Mouse (Mus musculus) limb, embryonic 15.5 days (tissue): ENCODE data around the gene Mbd5. TPM values are rescaled to one million over a fixed set of nuclear protein-coding genes. Genes with fewer than 3 reads are reported as not detected.

Experiments used
- ATAC-seq: fragments of 200-750 bp; cut with Nextera tagmentation; 2 replicates; pipeline ENCODE4 v1.8.0; 2017; ENCODE audit warnings: low read depth, moderate TSS enrichment; ENCODE audit not compliant: insufficient number of reproducible peaks, low FRiP score, low TSS enrichment
- H3K27ac ChIP-seq: fragments of 300-500 bp; sonication (generic); 2 replicates; pipeline ENCODE4 v1.5.1; 2015; ENCODE audit warnings: moderate library complexity, mild to moderate bottlenecking, inconsistent platforms
- H3K27me3 ChIP-seq: fragments of 300-500 bp; sonication (generic); 2 replicates; pipeline ENCODE4 v1.6.1; 2015; ENCODE audit warnings: inconsistent platforms
- H3K36me3 ChIP-seq: fragments of 300-500 bp; sonication (generic); 2 replicates; pipeline ENCODE4 v1.6.1; 2015; ENCODE audit warnings: inconsistent platforms
- H3K4me1 ChIP-seq: fragments of 300-500 bp; sonication (generic); 2 replicates; pipeline ENCODE4 v1.6.1; 2015; ENCODE audit warnings: inconsistent platforms
- H3K4me2 ChIP-seq: fragments of 300-500 bp; sonication (generic); 2 replicates; pipeline ENCODE4 v1.6.1; 2015; ENCODE audit warnings: mild to moderate bottlenecking, inconsistent platforms
- H3K4me3 ChIP-seq: fragments of 300-500 bp; sonication (generic); 2 replicates; pipeline ENCODE4 v1.5.1; 2015; ENCODE audit warnings: mild to moderate bottlenecking, inconsistent platforms
- H3K9ac ChIP-seq: fragments of 300-500 bp; sonication (generic); 2 replicates; pipeline ENCODE4 v1.6.1; 2015; ENCODE audit warnings: inconsistent platforms
- H3K9me3 ChIP-seq: fragments of 300-500 bp; sonication (generic); 2 replicates; pipeline ENCODE4 v1.6.1; 2016; ENCODE audit warnings: inconsistent platforms
- WGBS: fragments of 180-500 bp; shearing (Covaris S2); methylation state at CpG from one replicate; pipeline ENCODE4 v1.1.7; 2015; 5-methylcytosine and 5-hydroxymethylcytosine counted together
- polyA plus RNA-seq: library from polyadenylated mRNA; unstranded; fragments of >200 nt; fragmentation: Nextera tagmentation; extraction: Ambion mirVana; gene quantifications from 2 replicates; pipeline ENCODE4 v1.2.1, GENCODE M21; 2015

Mbd5 gene
- polyA plus RNA-seq = 28.2 and 28.8 TPM in 2 replicates

DNA sequence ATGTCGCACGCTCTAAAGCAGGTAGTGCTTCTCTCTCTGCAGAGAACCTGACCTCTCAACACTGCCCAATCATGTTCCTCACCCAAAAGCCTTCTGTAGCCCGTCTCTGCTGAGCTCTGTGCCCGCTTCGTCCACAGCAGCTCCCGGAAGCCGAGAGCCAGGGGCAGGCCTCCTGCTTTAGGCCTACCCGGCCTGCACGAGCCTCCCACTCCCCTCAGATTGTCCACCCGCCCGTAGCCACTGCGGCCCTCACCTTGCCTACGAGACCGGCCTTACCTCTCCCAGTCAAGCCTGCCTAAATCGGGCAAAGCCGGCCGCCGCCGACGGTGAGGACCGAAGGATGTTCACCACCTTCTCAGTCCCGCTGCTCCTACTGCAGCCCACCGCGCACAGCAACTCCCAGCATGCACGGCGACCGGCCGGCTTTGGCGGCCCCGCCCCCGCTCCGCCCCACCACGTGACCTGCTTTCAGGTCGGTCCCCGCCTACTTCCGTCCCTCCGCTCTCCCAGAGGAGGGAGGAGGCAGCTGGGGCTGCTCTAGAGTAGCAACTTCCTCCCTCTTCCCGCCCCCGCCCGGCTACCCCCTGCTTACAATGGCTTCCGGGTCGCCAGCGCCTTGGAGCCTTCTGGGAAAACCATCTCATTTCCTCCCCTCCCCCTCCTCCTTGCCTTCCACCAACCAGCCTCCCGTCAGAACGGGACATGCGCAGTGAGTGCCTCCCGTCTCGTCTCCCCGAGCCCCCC, at the start of gene Mbd5:
Mbd5 (plus strand) TSS at position 668 of the 744 bp plus-strand sequence.
- H3K27me3 ChIP-seq = no peaks in the 10 kb centered on the region
- H3K4me3 ChIP-seq = peak within 1 kb of the TSS; percentile 90
- under 1% methylated on average over 47 of the region's 49 CpGs for WGBS

DNA sequence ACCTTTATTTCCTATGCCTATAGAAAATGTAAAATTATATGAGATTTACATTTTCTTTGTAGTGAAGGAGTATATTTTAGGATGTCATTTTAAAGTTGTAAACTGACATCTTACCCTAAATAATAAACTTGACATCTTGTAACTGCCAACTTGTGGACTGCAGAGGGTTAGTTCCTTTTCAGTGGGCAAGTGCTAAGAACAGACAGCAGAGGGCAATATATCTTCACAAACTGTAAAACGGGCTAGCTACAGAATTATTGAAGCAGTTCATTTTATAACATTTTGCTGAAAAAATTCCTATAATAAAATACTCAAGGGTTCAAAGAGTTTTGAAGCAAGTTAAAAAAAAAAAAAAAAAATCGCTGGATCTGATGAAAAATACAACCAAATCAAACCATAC, 40.4 kb upstream of the Mbd5 start:
- no peaks in the 10 kb centered on the region for H3K9me3 ChIP-seq
- H3K4me3 ChIP-seq = no peak overlapping the region
- peaks cover 24% of the 10 kb centered on the region for H3K36me3 ChIP-seq
- H3K4me2 ChIP-seq = no peak overlapping the region
- no peaks in the 10 kb centered on the region for H3K4me1 ChIP-seq
- H3K27me3 ChIP-seq = no peaks in the 10 kb centered on the region
- WGBS = 39% methylated on average over 2 of the region's 2 CpGs
- H3K9ac ChIP-seq = no peak overlapping the region
- ATAC-seq = no peak
- no peak overlapping the region for H3K27ac ChIP-seq

More for the DNA sequence above, at the start of gene Mbd5:
- ATAC-seq = peak; percentile 100
- Histone ChIP-seq H3K36me3 (no peaks in the 10 kb centered on the region), H3K4me1 (peaks cover 7% of the 10 kb centered on the region), H3K9me3 (no peaks in the 10 kb centered on the region), H3K9ac (peak within 1 kb of the TSS; percentile 88), H3K27ac (peak within 1 kb of the TSS; percentile 98), H3K4me2 (peak within 1 kb of the TSS; percentile 57)

DNA sequence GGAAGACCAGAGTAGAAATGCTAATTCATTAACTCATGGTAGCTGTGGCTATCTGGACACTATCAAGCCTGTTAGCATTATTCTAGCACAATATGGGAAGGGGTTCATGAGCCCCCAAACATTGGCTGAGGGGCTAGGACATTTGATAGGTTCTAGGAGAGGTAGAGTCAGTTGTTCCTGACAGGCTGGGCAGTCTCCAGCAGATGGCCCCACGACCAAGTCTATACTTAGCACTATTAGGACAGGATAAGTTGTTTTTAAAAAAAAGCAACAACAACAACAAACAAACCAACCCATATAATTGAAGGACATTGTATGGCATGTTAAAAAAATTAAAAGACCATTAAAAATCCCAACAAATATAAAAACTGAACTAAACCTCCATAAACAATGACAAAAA, 35.1 kb upstream of the Mbd5 start:
- no peak overlapping the region for H3K27ac ChIP-seq
- WGBS = 61% methylated on average over 1 of the region's 1 CpGs
- H3K4me2 ChIP-seq = no peak overlapping the region
- H3K4me3 ChIP-seq = no peak overlapping the region
- no peaks in the 10 kb centered on the region for H3K4me1 ChIP-seq
- ATAC-seq = no peak
- H3K9me3 ChIP-seq = no peaks in the 10 kb centered on the region
- H3K9ac ChIP-seq = no peak overlapping the region
- H3K27me3 ChIP-seq = no peaks in the 10 kb centered on the region
- H3K36me3 ChIP-seq = peaks cover 27% of the 10 kb centered on the region

DNA sequence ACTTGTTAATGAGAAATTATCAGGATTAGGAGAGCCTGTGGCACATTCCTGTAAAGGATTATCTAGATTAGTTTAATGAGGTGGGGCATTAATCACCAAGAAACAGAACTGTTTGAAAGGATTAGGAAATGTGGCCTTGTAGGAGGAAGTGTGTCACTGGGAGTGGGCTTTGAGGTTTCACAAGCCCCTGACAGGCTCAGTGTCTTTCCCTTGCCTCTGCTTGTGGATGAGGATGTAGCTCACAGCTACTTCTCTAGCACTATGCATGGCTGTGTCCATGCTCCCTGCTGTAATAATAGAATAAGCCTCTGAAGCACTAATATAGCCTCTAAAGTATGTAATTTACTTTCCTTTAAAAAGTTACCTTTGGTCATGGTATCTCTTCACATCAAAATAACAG, 33.5 kb upstream of the Mbd5 start:
- Histone ChIP-seq H3K27ac (no peak overlapping the region), H3K9me3 (no peaks in the 10 kb centered on the region), H3K4me3 (no peak overlapping the region), H3K36me3 (peaks cover 27% of the 10 kb centered on the region), H3K9ac (no peak overlapping the region), H3K4me1 (no peaks in the 10 kb centered on the region), H3K27me3 (no peaks in the 10 kb centered on the region), H3K4me2 (no peak overlapping the region)
- ATAC-seq = no peak

DNA sequence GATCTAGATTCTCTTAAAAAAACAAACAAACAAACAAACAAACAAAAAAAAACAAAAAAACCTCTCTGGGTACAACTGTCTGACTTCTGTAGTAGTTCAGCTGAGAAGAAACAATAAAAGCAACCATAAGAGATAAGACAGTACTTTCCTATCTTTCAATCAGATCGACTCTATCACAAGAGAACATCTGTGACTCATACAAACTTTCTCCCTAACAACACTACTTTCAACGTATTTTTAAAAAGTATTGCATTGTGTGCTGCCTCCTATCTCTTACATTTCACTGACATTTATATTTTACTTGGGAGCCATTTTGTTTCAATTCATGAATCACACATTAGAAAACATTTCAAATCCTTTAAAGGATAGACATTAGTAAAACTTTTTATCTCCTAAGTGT, 14.2 kb upstream of the Mbd5 start:
- 76% methylated on average over 2 of the region's 2 CpGs for WGBS
- peaks cover 10% of the 10 kb centered on the region for H3K36me3 ChIP-seq

DNA sequence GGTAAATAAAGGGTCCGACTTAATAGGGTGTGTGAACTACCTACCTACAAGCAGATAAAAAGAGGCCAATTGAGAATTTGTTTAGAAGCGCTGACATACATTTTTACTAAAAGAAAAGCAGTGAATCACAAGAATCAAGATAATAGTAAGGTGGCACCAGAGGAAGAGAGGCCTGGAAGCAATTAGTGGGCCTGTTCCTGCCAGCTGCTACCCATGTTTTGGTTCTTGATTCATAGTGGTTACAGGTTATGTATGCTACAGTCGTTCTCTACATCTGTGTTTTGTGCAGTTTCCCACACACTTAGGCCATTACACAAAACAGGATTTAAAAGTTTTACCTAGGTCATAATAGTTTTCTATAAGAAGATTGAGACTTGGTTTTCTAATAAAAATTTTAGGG, 1.5 kb upstream of the Mbd5 start:
- peak overlapping the region; percentile 55 for H3K4me2 ChIP-seq
- no peaks in the 10 kb centered on the region for H3K36me3 ChIP-seq
- H3K9me3 ChIP-seq = no peaks in the 10 kb centered on the region
- ATAC-seq = no peak
- 52% methylated on average over 3 of the region's 3 CpGs for WGBS
- H3K4me3 ChIP-seq = peak overlapping the region; percentile 90
- H3K27ac ChIP-seq = no peak overlapping the region
- H3K27me3 ChIP-seq = no peaks in the 10 kb centered on the region
- H3K4me1 ChIP-seq = peaks cover 7% of the 10 kb centered on the region
- no peak overlapping the region for H3K9ac ChIP-seq

More for the DNA sequence above, 14.2 kb upstream of the Mbd5 start:
- Histone ChIP-seq H3K4me3 (no peak overlapping the region), H3K27ac (no peak overlapping the region), H3K4me1 (no peaks in the 10 kb centered on the region), H3K9me3 (no peaks in the 10 kb centered on the region), H3K27me3 (no peaks in the 10 kb centered on the region), H3K4me2 (no peak overlapping the region), H3K9ac (no peak overlapping the region)
- ATAC-seq = no peak

DNA sequence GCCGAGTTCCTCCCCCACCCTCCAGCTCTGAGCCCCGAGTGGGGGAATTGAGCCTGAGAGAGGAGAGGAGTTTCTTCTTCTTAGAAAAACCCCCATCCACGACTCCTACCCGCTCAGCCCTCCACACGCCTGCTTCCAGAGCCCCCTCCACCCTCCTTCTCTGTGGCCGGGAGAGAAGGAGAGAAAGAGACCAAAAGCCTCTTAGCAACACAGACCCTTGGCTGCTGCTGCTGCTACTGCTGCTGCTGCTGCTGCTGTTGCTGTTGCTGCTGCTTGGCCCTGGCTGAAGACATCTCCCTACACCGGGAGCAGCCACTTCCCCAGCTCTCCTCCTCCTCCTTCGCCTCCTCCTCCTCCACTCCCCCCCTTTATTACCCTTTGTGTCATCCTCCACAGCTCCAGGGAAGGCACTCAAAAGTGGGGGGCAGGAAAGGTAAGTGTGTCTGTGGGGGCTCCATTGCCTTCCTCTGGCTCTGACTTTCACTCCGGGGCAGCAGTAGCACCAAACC, 489 bp downstream of the Mbd5 start:
- Histone ChIP-seq H3K36me3 (no peaks in the 10 kb centered on the region), H3K9ac (peak overlapping the region; percentile 76), H3K4me3 (peak overlapping the region; percentile 90), H3K27ac (peak overlapping the region; percentile 98), H3K9me3 (no peaks in the 10 kb centered on the region), H3K4me1 (peaks cover 7% of the 10 kb centered on the region), H3K4me2 (peak overlapping the region; percentile 57), H3K27me3 (no peaks in the 10 kb centered on the region)
- whole genome bisulfite sequencing = 0% methylated on average over 8 of the region's 9 CpGs
- no peak; the same call in 1 of the 2 replicates for ATAC-seq

DNA sequence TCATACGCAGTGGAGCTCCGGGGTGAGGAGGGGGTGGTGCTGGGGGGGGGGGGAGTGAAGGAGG, 776 bp downstream of the Mbd5 start, which contains the start of gene Orc4:
Orc4 (minus strand) TSS at position 26 of the 64 bp plus-strand sequence.
- WGBS = 0% methylated on average over 2 of the region's 2 CpGs

DNA sequence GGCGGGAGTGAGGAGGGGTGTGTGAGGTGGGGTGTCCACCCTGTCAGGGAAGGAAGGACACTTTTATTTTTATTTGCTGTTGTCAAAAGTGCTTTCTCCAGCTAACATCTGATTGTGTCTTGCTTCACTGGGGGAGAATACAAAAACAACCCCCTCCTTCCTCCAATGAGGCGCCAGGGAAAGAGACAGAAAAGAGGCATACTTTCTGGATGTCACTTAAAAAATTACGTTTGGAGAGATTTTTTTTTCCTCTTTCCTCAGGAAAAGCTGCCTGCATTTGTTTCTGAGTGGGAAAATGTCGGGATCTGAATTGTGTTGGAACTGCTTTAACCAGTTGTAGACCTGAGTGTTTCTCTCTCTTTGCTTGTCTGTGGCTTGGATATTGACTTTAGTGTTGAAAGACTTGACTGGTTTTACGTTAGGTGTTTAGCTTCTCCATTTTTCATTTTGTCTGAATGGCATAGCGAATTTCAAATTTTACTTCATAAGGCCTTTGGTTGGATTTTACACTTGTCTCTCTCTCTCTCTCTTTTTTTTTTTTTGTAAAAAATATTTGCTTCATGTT, 1.1 kb downstream of the Mbd5 start:
- H3K36me3 ChIP-seq = no peaks in the 10 kb centered on the region
- peak overlapping the region; percentile 57 for H3K4me2 ChIP-seq
- H3K27ac ChIP-seq = peak overlapping the region; percentile 98
- ATAC-seq = no peak
- no peaks in the 10 kb centered on the region for H3K27me3 ChIP-seq
- peak overlapping the region; percentile 90 for H3K4me3 ChIP-seq
- H3K9ac ChIP-seq = peak overlapping the region; percentile 76
- WGBS = 8% methylated on average over 5 of the region's 6 CpGs
- H3K4me1 ChIP-seq = peaks cover 7% of the 10 kb centered on the region
- H3K9me3 ChIP-seq = no peaks in the 10 kb centered on the region

More for the DNA sequence above, 776 bp downstream of the Mbd5 start, which contains the start of gene Orc4:
- H3K4me2 ChIP-seq = peak within 1 kb of the TSS; percentile 57
- no peak for ATAC-seq
- H3K9ac ChIP-seq = peak within 1 kb of the TSS; percentile 76
- peaks cover 7% of the 10 kb centered on the region for H3K4me1 ChIP-seq
- no peaks in the 10 kb centered on the region for H3K9me3 ChIP-seq
- H3K27me3 ChIP-seq = no peaks in the 10 kb centered on the region
- peak within 1 kb of the TSS; percentile 90 for H3K4me3 ChIP-seq
- H3K36me3 ChIP-seq = no peaks in the 10 kb centered on the region
- peak within 1 kb of the TSS; percentile 98 for H3K27ac ChIP-seq

DNA sequence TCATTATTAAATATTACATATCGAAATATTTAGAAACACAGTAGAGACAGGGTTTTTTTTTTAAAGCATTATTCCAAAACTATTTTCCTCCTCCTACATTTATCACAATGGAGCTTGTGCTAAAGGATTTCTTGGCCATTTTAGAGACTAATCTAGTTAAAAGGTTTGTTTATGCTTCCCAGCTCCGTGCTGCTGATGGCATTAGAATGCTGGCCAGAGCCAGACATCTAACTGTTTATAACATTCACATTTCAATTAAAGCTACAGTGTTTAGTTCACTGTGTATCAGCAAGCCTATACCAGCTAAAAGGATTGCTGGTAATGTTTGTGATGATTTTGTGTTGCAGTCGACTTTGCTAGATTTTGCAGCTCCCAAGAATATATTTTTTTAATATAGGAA, 7.3 kb downstream of the Mbd5 start:
- no peaks in the 10 kb centered on the region for H3K9me3 ChIP-seq
- 0 out of 2 replicates have a peak, but pooled peaks cover 3% of the 10 kb centered on the region for H3K4me1 ChIP-seq
- H3K27me3 ChIP-seq = no peaks in the 10 kb centered on the region
- H3K27ac ChIP-seq = no peak overlapping the region
- H3K9ac ChIP-seq = no peak overlapping the region
- H3K4me2 ChIP-seq = no peak overlapping the region
- H3K4me3 ChIP-seq = no peak overlapping the region
- WGBS = 58% methylated on average over 3 of the region's 3 CpGs
- ATAC-seq = no peak
- no peaks in the 10 kb centered on the region for H3K36me3 ChIP-seq

DNA sequence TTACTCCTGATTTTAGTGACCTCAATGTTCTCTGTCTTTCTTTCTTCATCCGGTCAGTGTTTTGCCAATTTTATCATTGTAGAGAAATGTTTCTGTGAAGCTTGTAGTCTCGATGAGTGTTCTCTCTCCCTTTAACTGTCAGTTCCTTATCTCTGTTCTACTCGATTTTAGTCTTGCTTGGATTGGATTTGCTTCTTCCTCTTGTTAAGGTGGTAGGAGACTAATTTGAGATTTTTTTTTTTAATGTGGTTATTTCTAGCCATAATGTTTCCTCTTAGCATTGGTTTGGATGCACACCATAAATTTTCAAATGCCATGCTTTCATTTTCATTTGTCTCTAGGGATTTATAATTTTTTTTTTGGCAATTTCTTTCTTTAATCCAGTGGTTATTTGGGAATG, 29.6 kb downstream of the Mbd5 start:
- Histone ChIP-seq H3K9ac (no peak overlapping the region), H3K36me3 (no peaks in the 10 kb centered on the region), H3K4me3 (no peak overlapping the region), H3K27me3 (no peaks in the 10 kb centered on the region), H3K4me1 (no peaks in the 10 kb centered on the region), H3K27ac (no peak overlapping the region), H3K9me3 (no peaks in the 10 kb centered on the region), H3K4me2 (no peak overlapping the region)
- ATAC-seq = no peak
- WGBS = 80% methylated on average over 3 of the region's 3 CpGs

DNA sequence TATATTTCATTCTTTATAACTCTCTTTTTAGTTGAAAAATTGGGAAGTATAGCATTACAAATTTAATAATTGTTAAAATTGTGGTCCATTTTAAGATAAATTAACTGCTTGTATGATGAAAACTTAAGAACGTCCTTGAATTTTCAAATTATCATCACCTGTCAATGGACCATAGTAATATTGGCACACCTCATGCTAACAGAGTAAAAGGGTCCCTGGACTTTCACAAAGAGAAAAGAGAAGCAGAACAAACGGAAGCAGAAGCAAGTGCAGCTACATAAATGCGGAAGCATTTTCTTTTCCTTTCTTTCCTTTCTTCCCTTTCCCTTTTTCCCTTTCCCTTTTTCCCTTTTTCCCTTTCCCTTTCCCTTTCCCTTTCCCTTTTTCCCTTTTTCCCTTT, 41.0 kb downstream of the Mbd5 start:
- ATAC-seq = no peak
- no peak overlapping the region for H3K4me2 ChIP-seq
- H3K4me1 ChIP-seq = no peaks in the 10 kb centered on the region
- 83% methylated on average over 3 of the region's 3 CpGs for WGBS
- H3K27ac ChIP-seq = no peak overlapping the region
- H3K9ac ChIP-seq = no peak overlapping the region
- H3K36me3 ChIP-seq = peaks cover 7% of the 10 kb centered on the region; the same call in 1 of the 2 replicates
- H3K27me3 ChIP-seq = no peaks in the 10 kb centered on the region
- H3K4me3 ChIP-seq = no peak overlapping the region
- H3K9me3 ChIP-seq = no peaks in the 10 kb centered on the region
